Mouse (Mus musculus) ovary, postnatal 10 days (tissue): Measurements from ENCODE around the gene Erbb4.

Experiments
- DNase-seq: peaks from one replicate; pipeline ENCODE4 v3.0.0; 2022; ENCODE audit warnings: low spot score

Gene Erbb4

DNA sequence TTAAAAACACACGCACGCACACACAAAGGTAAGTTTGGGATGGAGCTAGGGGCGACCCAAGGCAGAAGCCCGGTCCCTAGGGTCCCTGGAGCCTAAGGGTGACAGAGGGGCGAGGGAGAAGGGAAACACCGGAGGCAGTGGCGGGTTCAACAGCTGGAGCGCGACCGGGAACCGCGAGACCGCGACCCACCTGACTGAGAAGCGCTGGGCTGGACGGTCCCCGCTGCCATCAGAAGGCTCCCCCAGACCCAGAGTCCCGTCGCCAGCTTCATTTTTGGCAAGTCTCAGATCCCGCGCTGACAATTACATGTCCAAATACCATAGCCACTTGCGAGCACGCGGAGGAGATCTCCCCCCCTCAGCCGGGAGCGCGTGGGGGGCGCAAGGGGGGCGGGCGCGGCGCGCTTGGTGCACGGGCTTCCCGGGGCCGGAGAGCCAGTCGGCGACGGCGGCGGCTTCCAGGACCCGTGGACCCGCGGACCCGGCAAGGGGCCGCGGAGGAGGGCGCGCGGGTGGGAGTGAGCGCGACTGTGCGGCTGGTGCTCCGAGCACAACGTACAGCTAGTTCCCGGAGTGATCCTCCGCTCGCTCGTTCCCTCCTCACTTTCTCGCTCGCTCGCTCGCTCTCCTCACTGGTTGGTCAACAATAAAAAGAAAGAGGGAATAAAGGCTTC lies at the start of gene Erbb4:
Gene Erbb4 (minus strand): TSS at position 575 of the 674 bp plus-strand sequence.
- DNase-seq: no peak

DNA sequence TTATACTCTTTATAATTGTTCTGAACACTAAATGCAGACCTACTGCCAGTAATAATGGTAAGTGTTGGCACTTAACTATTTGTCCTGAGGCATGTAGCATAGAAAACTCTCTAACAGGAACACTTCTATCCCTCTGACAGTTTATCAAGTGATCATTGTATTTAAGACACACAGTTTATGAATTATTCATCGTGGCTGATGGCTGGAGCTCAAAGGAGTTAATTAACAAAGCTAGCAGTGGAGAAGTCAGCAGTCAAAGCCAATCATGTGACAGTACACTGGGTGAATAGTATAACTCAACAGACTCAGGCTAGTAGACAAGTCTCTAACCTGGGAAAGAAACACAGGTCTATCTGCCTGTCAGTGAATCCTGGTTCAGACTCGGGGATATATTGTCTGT lies 49.5 kb upstream of the Erbb4 start:
- no peak for DNase-seq

DNA sequence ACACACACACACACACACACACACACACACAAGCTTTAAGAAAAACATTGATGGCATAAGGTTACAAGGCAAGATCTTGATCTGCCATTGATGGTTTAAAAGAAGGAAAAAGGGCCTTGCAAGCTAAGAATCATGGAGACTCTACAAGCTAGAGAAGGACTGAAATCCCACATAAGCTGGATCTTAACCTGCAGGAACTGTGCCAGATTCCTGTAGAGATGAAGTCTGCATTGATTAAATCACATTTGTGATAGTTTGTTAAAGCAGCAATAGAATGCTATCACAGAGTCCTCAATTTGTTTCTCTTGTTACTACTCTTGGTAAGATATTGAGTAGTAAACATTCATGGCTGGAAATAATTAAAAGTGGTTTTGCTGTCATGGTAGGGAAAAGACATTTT lies 33.5 kb upstream of the Erbb4 start:
- no peak for DNase-seq

- no peak for DNase-seq
Measured at GRCm38 (mm10) chr1:69139519-69139868, 31.6 kb upstream of the Erbb4 start.

DNA sequence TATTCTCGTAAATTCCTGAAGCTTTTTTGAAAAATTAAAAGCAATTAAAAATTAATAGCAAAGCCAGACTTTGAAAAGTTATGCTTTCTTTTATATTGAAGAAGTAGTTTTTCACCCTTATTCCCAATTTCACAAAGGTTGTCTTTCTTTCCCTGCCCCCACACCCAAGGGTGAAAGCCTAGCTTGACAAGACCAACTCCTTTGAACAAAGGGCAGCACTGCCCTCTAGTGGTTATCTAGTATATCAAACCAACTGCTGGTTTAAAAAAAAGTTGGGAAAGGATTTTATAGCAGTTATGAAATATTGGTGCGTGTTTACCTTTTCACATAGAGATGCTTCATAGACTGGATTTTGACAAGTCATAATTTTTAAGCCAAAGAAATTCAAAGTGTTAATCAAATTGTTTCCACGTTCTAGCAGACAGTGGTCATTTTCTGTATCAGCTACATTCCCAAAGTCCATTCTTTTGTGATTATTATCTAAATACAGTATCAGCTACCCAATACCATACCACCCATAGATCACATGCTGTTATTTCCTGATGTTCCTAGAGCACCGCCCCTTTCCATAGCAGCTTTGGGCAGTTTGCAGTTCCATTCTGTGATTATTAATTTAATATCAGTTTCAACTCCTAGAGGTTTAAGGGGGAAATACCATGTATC lies 31.1 kb upstream of the Erbb4 start:
- DNase-seq: no peak

GRCm38 (mm10) chr1:69124147-69124848 lies 16.4 kb upstream of the Erbb4 start:
- DNase-seq: no peak

GRCm38 (mm10) chr1:69118249-69118938 lies 10.5 kb upstream of the Erbb4 start:
- no peak for DNase-seq

DNA sequence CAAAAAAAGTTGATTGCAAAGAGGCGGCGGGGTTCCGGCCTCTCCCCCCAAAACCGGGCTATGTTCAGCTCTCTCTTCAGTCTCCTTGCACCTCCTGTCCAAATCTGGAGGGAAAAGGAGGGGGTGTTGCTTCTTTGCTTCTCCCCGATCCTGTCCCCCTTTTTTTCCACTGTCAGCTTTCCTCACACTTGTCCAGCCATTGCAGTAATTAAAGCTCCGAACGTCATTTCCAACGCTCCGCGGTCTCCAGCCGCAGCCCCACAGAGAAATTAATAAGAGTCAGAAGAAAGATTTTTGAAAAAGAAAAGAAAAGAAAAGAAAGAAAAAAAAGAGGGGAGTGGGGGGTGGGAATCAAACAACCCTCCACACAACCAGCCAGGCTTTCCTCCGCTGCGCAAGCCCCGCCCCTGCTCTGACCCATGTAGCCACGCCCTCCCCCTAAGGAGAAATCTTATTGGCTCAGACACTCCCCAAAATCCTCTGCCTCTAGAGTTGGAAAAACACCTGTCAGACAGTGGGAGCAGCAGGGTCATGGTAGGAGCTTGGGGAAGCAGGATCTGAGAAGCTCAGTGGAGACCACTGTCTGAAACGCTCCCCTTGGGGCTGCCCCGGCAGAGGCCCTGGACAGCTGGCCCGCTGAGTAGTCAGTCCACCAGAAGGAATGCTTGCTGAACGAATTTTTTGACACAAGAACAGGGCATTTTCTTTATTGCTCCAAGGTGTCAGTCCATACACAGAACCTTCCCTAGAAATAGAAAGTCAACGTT lies 483 bp upstream of the Erbb4 start:
- no peak for DNase-seq

DNA sequence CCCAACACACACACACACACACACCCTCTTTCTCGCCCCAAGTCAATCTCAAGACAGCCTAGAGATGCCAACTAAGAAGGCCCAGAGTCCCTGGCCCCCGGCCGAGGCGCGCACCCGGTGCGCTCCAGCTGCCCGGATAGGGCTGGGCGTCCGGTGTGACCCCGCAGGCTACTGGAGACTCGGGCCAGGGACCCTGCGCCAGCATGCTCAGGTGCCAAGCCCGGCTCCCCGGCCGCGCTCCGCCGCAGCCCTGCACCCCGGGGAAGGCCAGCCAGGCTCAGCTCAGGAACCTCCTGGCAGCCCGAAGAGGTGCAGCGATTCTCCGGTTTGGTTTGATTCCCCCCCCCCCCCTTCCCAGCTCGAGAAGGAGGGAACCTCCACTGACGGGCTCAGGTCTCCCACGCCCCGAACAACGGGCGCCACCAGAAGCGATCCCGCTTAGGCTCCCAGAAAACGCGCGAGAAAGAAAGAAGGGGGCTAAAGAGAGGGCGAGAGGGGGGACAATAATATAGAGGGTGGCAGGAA lies 860 bp downstream of the Erbb4 start:
- DNase-seq: no peak

DNA sequence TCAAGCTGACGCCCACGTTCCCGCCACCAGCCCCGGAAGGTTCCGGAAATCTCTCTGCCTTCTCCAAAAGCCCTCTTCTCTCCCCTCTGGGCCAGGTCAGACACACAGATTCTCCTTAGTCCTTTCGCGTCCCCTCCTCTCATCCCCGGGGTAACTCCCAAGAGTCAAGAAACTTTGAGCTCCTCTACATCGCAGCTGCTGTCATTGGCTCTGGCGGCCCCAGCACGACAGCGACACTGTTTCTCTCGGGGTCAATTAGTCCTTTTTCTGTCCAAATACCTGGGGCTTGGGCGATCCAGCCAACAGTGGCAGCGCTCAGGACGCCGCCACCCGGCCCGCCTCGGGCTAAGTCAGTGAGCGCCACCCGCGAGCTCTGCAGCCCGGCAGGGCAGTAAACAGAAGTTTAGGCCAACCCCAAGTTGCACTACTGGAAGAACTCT lies 1.5 kb downstream of the Erbb4 start:
- DNase-seq: no peak

- no peak for DNase-seq
Measured at GRCm38 (mm10) chr1:69105493-69106321, 2.2 kb downstream of the Erbb4 start.

GRCm38 (mm10) chr1:69105096-69105492 lies 2.8 kb downstream of the Erbb4 start:
- DNase-seq: no peak

GRCm38 (mm10) chr1:69103211-69103706 lies 4.6 kb downstream of the Erbb4 start:
- no peak for DNase-seq

GRCm38 (mm10) chr1:69101670-69102069 lies 6.2 kb downstream of the Erbb4 start:
- no peak for DNase-seq

DNA sequence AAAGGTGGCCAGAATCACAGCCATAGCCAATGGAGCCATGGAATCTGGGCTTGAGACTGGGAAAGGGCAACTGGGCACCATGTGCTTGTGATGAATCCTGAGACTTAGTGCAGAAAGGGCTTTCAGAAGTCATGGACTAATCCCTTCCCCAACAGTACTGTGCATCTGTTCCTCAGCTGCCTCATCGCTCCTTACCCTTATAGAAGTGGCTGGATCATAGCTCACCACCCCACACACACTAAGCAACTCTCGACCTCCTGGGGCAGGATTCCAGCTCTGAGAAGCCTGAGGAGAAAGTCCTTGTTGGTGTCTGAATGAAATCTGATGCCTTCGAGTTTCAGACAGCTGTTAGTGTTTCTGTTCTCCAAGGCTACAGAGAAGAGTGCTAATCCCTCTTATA lies 14.8 kb downstream of the Erbb4 start:
- DNase-seq: no peak

DNA sequence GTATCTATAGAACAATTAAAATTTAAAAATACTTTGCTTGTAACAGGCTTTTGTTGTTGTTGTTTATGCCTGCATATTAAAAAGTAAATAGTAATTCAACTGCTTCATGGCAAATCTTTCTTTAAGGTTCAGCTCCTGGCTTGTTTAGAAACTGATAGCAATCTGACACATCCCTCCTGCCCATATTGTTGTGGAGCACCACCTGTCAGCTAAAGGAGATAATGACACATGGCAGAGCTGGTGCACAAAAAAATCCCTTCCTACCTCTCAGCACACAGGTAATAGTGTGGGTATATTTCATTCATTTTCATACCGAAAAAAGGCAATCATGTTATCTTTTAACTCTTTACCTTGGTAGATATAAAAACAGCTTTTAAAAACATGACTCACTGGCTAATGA lies 18.5 kb downstream of the Erbb4 start:
- DNase-seq: no peak

DNA sequence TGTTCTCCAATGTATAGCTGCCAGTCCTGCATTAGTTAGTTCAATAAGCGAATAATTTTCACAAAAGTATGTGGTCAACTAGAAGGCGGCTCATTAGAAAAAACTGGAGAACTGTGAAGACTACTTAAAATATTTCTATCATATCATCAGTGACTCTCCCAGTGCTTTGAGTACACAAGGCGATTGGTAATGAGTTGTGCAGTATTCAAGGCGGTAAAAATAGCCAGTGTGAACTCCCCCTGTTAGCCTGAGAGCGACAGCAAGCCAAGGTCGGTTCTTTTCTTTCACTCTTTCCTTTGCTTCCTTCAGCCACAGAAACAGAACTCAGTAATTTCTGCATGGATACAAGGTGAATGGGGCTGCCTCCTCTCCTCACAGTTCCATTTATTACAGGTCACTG lies 22.1 kb downstream of the Erbb4 start:
- DNase-seq: no peak

DNA sequence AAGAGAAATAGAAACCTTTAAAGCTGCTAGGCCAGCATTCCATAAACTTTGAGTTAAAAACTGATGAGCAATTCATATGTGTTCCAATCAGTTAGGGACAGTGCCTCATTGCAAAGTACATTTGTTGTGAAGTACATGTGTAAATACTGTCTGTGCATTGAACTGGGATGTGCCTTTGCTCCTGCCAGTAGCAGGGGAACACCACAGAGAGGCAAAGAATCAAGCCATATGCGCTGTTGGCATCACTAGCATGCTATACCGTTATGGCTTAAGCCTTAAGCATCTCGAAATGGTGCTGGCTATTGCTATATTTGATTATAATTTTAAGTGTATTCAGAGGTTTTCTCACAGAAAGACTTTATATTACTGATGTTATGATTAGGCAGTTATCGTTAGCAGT lies 58.9 kb downstream of the Erbb4 start:
- DNase-seq: no peak

- no peak for DNase-seq
Measured at GRCm38 (mm10) chr1:69046228-69046978, 61.5 kb downstream of the Erbb4 start.

DNA sequence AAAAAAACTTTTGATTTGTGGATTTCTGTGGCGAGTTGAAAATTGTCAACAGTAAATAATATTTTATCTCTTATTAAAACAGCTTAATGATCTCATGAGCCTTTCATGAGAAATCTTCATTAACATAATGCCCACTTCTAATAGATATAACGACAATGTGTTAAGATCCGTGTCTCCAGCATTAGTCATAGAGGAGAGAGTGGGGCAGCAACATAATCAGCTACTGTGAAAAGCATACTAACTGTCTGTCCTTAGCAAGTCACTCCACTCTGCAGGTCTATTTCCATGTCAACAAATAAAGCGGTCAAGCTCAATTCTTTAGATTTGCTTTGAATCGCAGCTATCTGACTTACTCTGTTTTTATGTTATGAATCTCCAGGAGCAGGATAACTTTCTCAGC lies 80.0 kb downstream of the Erbb4 start:
- DNase-seq: no peak
